Mouse (Mus musculus) lung, postnatal 25 days (tissue): Measurements from ENCODE around the gene Fads2.
A peak's percentile ranks its signal among the peaks of the same experiment; 100 is the strongest.

Source experiments
- DNase-seq: peaks from one replicate; pipeline ENCODE4 v3.0.0; 2022; ENCODE audit warnings: low spot score

The Fads2 gene

DNA sequence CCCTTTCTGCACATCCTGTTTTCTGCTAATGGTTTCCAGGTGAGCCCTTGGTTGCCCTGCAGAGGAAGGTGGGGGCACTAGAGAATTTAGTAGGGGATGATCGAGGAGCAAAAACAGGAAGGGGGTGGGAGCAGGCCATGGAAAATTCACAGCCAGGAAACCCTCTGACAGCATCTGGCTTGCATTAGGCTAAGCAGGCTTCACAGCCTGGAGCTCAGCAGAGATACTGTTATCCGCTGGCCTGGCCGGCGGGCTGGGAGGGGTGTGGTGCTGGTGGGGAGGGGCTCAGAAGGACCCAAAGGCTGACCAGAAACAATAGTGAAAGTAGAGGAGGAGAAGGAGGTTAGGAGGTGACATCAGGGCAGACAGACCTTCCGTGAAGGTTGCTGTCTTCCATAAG is 87.6 kb downstream of the Fads2 start:
- DNase-seq, result no peak

DNA sequence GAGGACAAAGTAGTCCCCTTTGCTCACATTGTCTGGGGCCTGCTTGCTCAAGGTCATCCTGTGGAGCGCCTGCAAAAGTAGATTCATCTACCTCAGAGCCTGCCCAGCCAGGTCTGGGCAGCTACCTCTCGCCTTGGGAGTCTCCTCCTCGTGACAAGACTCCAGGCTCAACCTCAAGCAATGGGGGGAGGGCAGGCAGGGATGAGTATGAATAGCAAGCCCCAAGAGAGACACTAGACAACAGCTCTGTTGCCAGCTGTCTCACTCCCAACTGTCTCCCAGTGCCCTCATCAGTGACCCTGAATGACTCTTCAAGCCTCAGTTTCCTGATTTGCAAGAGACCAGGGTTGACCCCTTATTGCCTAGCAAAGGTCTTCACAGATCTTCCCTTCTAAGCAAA is 88.2 kb downstream of the Fads2 start:
- DNase-seq, result no peak

DNA sequence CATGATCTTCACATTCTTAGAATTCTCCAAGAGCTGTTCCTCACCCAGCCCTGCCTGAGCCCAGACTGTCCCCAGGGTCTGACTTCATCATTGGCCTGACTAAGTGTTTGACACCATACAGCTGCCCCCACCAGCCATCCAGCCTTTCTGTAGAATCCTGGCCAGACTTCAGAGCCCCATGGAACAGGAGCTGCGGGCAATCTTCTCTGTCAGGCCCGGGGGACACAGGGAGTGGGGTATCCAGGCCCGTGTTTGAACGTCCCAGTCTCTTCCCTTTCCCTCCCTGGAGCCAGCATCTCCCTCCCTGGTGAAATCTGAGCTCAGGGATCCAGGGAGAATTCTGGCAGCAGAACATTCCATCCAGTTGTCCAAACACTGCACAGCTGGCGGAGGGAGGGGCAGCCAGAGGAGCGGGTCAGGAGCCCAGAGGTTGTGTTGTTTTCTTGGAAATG is 88.7 kb downstream of the Fads2 start:
- DNase-seq, result peak; percentile 50
